Mouse (Mus musculus): ENCODE measurements around the gene Oas1c. TPM values are rescaled to one million over a fixed set of nuclear protein-coding genes. Genes with fewer than 3 reads are reported as not detected.
A peak's percentile ranks its signal among the peaks of the same experiment; 100 is the strongest.
"Not testable (repeated sequence)": the region's sequence is repeated elsewhere in the genome, so short reads cannot be mapped to it uniquely, and the experiment has no call there.

Gene Oas1c
- polyA plus RNA-seq, 1 experiment from 2014 or later = 0.21 TPM

- not testable (repeated sequence) for H3K9ac ChIP-seq (ENCODE audit: low read length); H3K4me3 ChIP-seq (ENCODE audit: low read depth, low read length); H3K4me2 ChIP-seq (ENCODE audit: low read depth); H3K27me3 ChIP-seq (ENCODE audit: control insufficient read depth, insufficient read depth, low read length); ATAC-seq (ENCODE audit: insufficient read depth, low FRiP score, low TSS enrichment); DNase-seq (ENCODE audit: low spot score); H3K27ac ChIP-seq (ENCODE audit: low read depth, low read length); H3K9me3 ChIP-seq (ENCODE audit: control insufficient read depth, low read length); H3K4me1 ChIP-seq (ENCODE audit: control insufficient read depth, insufficient read depth, low read length); H3K36me3 ChIP-seq (ENCODE audit: control insufficient read depth, insufficient read depth, low read length)
- 83% methylated on average over 5 of the region's 5 CpGs for WGBS
Observed at GRCm38 (mm10) chr5:120798147-120798546, 14.2 kb downstream of the Oas1c start.

- H3K9ac ChIP-seq (ENCODE audit: low read length); DNase-seq (ENCODE audit: low spot score); ATAC-seq (ENCODE audit: insufficient read depth, low FRiP score, low TSS enrichment); H3K9me3 ChIP-seq (ENCODE audit: control insufficient read depth, low read length); H3K36me3 ChIP-seq (ENCODE audit: control insufficient read depth, insufficient read depth, low read length); H3K4me1 ChIP-seq (ENCODE audit: control insufficient read depth, insufficient read depth, low read length); H3K4me3 ChIP-seq (ENCODE audit: low read depth, low read length); H3K27me3 ChIP-seq (ENCODE audit: control insufficient read depth, insufficient read depth, low read length); H3K27ac ChIP-seq (ENCODE audit: low read depth, low read length); H3K4me2 ChIP-seq (ENCODE audit: low read depth): not testable (repeated sequence)
- 68% methylated on average over 9 of the region's 9 CpGs for WGBS
Observed at GRCm38 (mm10) chr5:120795480-120796034, 16.8 kb downstream of the Oas1c start, which contains the start of gene Oas1e. TSS of gene Oas1e (minus strand) at chr5:120795530.

- Histone ChIP-seq H3K9ac (ENCODE audit: low read length) (no peak overlapping the region), H3K36me3 (ENCODE audit: control insufficient read depth, insufficient read depth, low read length) (no peaks in the 10 kb centered on the region), H3K4me3 (ENCODE audit: low read depth, low read length) (no peak overlapping the region), H3K27me3 (ENCODE audit: control insufficient read depth, insufficient read depth, low read length) (no peaks in the 10 kb centered on the region), H3K27ac (ENCODE audit: low read depth, low read length) (no peak overlapping the region), H3K4me2 (ENCODE audit: low read depth) (no peak overlapping the region), H3K9me3 (ENCODE audit: control insufficient read depth, low read length) (no peaks in the 10 kb centered on the region), H3K4me1 (ENCODE audit: control insufficient read depth, insufficient read depth, low read length) (no peaks in the 10 kb centered on the region)
- WGBS = 35% methylated on average over 2 of the region's 2 CpGs
- no peak for ATAC-seq (ENCODE audit: insufficient read depth, low FRiP score, low TSS enrichment)
- DNase-seq (ENCODE audit: low spot score) = peak; percentile 40
Observed at GRCm38 (mm10) chr5:120793043-120793442, 19.3 kb downstream of the Oas1c start.

- H3K9me3 ChIP-seq (ENCODE audit: control insufficient read depth, low read length) = no peaks in the 10 kb centered on the region
- H3K4me1 ChIP-seq (ENCODE audit: control insufficient read depth, insufficient read depth, low read length) = no peaks in the 10 kb centered on the region
- DNase-seq (ENCODE audit: low spot score) (no peak), ATAC-seq (ENCODE audit: insufficient read depth, low FRiP score, low TSS enrichment) (no peak)
- no peaks in the 10 kb centered on the region for H3K36me3 ChIP-seq (ENCODE audit: control insufficient read depth, insufficient read depth, low read length)
- H3K4me3 ChIP-seq (ENCODE audit: low read depth, low read length) = no peak overlapping the region
- H3K27me3 ChIP-seq (ENCODE audit: control insufficient read depth, insufficient read depth, low read length) = no peaks in the 10 kb centered on the region
- 72% methylated on average over 3 of the region's 3 CpGs for WGBS
- no peak overlapping the region for H3K27ac ChIP-seq (ENCODE audit: low read depth, low read length)
- H3K4me2 ChIP-seq (ENCODE audit: low read depth) = no peak overlapping the region
- no peak overlapping the region for H3K9ac ChIP-seq (ENCODE audit: low read length)
Observed at GRCm38 (mm10) chr5:120787042-120787441, 25.3 kb downstream of the Oas1c start.

- Histone ChIP-seq H3K4me3 (ENCODE audit: low read depth, low read length) (no peak overlapping the region), H3K9me3 (ENCODE audit: control insufficient read depth, low read length) (no peaks in the 10 kb centered on the region), H3K27me3 (ENCODE audit: control insufficient read depth, insufficient read depth, low read length) (no peaks in the 10 kb centered on the region), H3K27ac (ENCODE audit: low read depth, low read length) (no peak overlapping the region), H3K36me3 (ENCODE audit: control insufficient read depth, insufficient read depth, low read length) (no peaks in the 10 kb centered on the region), H3K9ac (ENCODE audit: low read length) (no peak overlapping the region), H3K4me1 (ENCODE audit: control insufficient read depth, insufficient read depth, low read length) (no peaks in the 10 kb centered on the region), H3K4me2 (ENCODE audit: low read depth) (no peak overlapping the region)
- ATAC-seq (ENCODE audit: insufficient read depth, low FRiP score, low TSS enrichment) = no peak
- no peak for DNase-seq (ENCODE audit: low spot score)
- 81% methylated on average over 2 of the region's 2 CpGs for WGBS
Observed at GRCm38 (mm10) chr5:120782446-120782845, 29.9 kb downstream of the Oas1c start.

GRCm38 (mm10) chr5:120781646-120782045, 30.7 kb downstream of the Oas1c start:
- Histone ChIP-seq H3K9ac (ENCODE audit: low read length) (no peak overlapping the region), H3K27ac (ENCODE audit: low read depth, low read length) (no peak overlapping the region), H3K4me2 (ENCODE audit: low read depth) (no peak overlapping the region), H3K27me3 (ENCODE audit: control insufficient read depth, insufficient read depth, low read length) (no peaks in the 10 kb centered on the region), H3K4me3 (ENCODE audit: low read depth, low read length) (no peak overlapping the region), H3K4me1 (ENCODE audit: control insufficient read depth, insufficient read depth, low read length) (no peaks in the 10 kb centered on the region), H3K36me3 (ENCODE audit: control insufficient read depth, insufficient read depth, low read length) (no peaks in the 10 kb centered on the region), H3K9me3 (ENCODE audit: control insufficient read depth, low read length) (no peaks in the 10 kb centered on the region)
- DNase-seq (ENCODE audit: low spot score) (no peak), ATAC-seq (ENCODE audit: insufficient read depth, low FRiP score, low TSS enrichment) (no peak)
- WGBS = 100% methylated on average over 1 of the region's 1 CpGs

GRCm38 (mm10) chr5:120779922-120780321, 32.4 kb downstream of the Oas1c start:
- H3K4me3 ChIP-seq (ENCODE audit: low read depth, low read length) = no peak overlapping the region
- H3K36me3 ChIP-seq (ENCODE audit: control insufficient read depth, insufficient read depth, low read length) = no peaks in the 10 kb centered on the region
- ATAC-seq (ENCODE audit: insufficient read depth, low FRiP score, low TSS enrichment) (no peak), DNase-seq (ENCODE audit: low spot score) (no peak)
- no peak overlapping the region for H3K4me2 ChIP-seq (ENCODE audit: low read depth)
- H3K9ac ChIP-seq (ENCODE audit: low read length) = no peak overlapping the region
- H3K27me3 ChIP-seq (ENCODE audit: control insufficient read depth, insufficient read depth, low read length) = no peaks in the 10 kb centered on the region
- 53% methylated on average over 3 of the region's 3 CpGs for WGBS
- no peak overlapping the region for H3K27ac ChIP-seq (ENCODE audit: low read depth, low read length)
- H3K9me3 ChIP-seq (ENCODE audit: control insufficient read depth, low read length) = no peaks in the 10 kb centered on the region
- H3K4me1 ChIP-seq (ENCODE audit: control insufficient read depth, insufficient read depth, low read length) = no peaks in the 10 kb centered on the region

GRCm38 (mm10) chr5:120778941-120779340, 33.4 kb downstream of the Oas1c start:
- no peak for ATAC-seq (ENCODE audit: insufficient read depth, low FRiP score, low TSS enrichment)
- H3K9ac ChIP-seq (ENCODE audit: low read length) = no peak overlapping the region
- no peaks in the 10 kb centered on the region for H3K27me3 ChIP-seq (ENCODE audit: control insufficient read depth, insufficient read depth, low read length)
- no peak overlapping the region for H3K4me3 ChIP-seq (ENCODE audit: low read depth, low read length)
- H3K4me1 ChIP-seq (ENCODE audit: control insufficient read depth, insufficient read depth, low read length) = no peaks in the 10 kb centered on the region
- no peak overlapping the region for H3K4me2 ChIP-seq (ENCODE audit: low read depth)
- no peak for DNase-seq (ENCODE audit: low spot score)
- H3K9me3 ChIP-seq (ENCODE audit: control insufficient read depth, low read length) = no peaks in the 10 kb centered on the region
- no peak overlapping the region for H3K27ac ChIP-seq (ENCODE audit: low read depth, low read length)
- 72% methylated on average over 2 of the region's 2 CpGs for WGBS
- H3K36me3 ChIP-seq (ENCODE audit: control insufficient read depth, insufficient read depth, low read length) = no peaks in the 10 kb centered on the region

- WGBS = 83% methylated on average over 9 of the region's 9 CpGs
- ATAC-seq (ENCODE audit: insufficient read depth, low FRiP score, low TSS enrichment) (no peak), DNase-seq (ENCODE audit: low spot score) (no peak)
- Histone ChIP-seq H3K27me3 (ENCODE audit: control insufficient read depth, insufficient read depth, low read length) (no peaks in the 10 kb centered on the region), H3K4me3 (ENCODE audit: low read depth, low read length) (no peak within 1 kb of the TSS), H3K4me2 (ENCODE audit: low read depth) (no peak within 1 kb of the TSS), H3K9me3 (ENCODE audit: control insufficient read depth, low read length) (no peaks in the 10 kb centered on the region), H3K27ac (ENCODE audit: low read depth, low read length) (no peak within 1 kb of the TSS), H3K4me1 (ENCODE audit: control insufficient read depth, insufficient read depth, low read length) (no peaks in the 10 kb centered on the region), H3K36me3 (ENCODE audit: control insufficient read depth, insufficient read depth, low read length) (no peaks in the 10 kb centered on the region), H3K9ac (ENCODE audit: low read length) (no peak within 1 kb of the TSS)
Observed at GRCm38 (mm10) chr5:120777478-120777877, 34.8 kb downstream of the Oas1c start, which contains the start of gene Oas3. TSS of gene Oas3 (minus strand) at chr5:120777661.
